ENCODE assay signal across 8 mouse cellular contexts in genomic region chr2:36104956-36105741, GRCm38 (mm10). TPM values are rescaled to one million over a fixed set of nuclear protein-coding genes. Genes with fewer than 3 reads are reported as not detected.
A peak's percentile ranks its signal among the peaks of the same experiment; 100 is the strongest.
DNase-seq lines count a peak whose midpoint lies in the region; ATAC-seq and TF ChIP-seq lines count a peak whose summit lies in the region.

TSS of gene Lhx6 (minus strand) at chr2:36105408.

- TF ChIP-seq CTCF in layer of hippocampus, adult 2 months (conservative IDR thresholded peaks at IDR 0.05) = no peak
- no peak for TF ChIP-seq CTCF in brain, embryonic 14.5 days (IDR thresholded peaks at IDR 0.05; ENCODE audit: borderline replicate concordance, extremely low read depth, insufficient read depth, insufficient read length)

- H3K27ac ChIP-seq in layer of hippocampus, adult 2 months = no peak within 1 kb of the TSS; the same call in 1 of the 2 replicates
- no peak within 1 kb of the TSS for H3K27ac ChIP-seq in heart, embryonic 16.5 days (ENCODE audit: low read length)
- peak within 1 kb of the TSS; percentile 39; the same call in 1 of the 2 replicates for H3K27ac ChIP-seq in limb, embryonic 10.5 days
- H3K27ac ChIP-seq in neural tube, embryonic 13.5 days (replicated peaks) = no peak within 1 kb of the TSS

- WGBS in heart, embryonic 16.5 days = 1% methylated on average over 56 of the region's 58 CpGs
- under 1% methylated on average over 57 of the region's 58 CpGs for WGBS in limb, embryonic 10.5 days
- under 1% methylated on average over 54 of the region's 58 CpGs for WGBS in neural tube, embryonic 13.5 days

- no peaks in the 10 kb centered on the region for H3K36me3 ChIP-seq in heart, embryonic 16.5 days (ENCODE audit: control insufficient read depth, insufficient read depth)
- no peaks in the 10 kb centered on the region for H3K36me3 ChIP-seq in limb, embryonic 10.5 days
- no peaks in the 10 kb centered on the region for H3K36me3 ChIP-seq in neural tube, embryonic 13.5 days

- peak within 1 kb of the TSS; percentile 62 for H3K9ac ChIP-seq in heart, embryonic 16.5 days (ENCODE audit: low read length)
- H3K9ac ChIP-seq in neural tube, embryonic 13.5 days = peak within 1 kb of the TSS; percentile 31

- H3K27me3 ChIP-seq in heart, embryonic 16.5 days (ENCODE audit: control insufficient read depth, insufficient read depth, low read length) = peaks cover 87% of the 10 kb centered on the region
- peaks cover 100% of the 10 kb centered on the region for H3K27me3 ChIP-seq in limb, embryonic 10.5 days (ENCODE audit: low read depth, poor library complexity, severe bottlenecking)
- H3K27me3 ChIP-seq in neural tube, embryonic 13.5 days = peaks cover 100% of the 10 kb centered on the region

- peak within 1 kb of the TSS; percentile 42 for H3K4me3 ChIP-seq in layer of hippocampus, adult 2 months
- H3K4me3 ChIP-seq in heart, embryonic 16.5 days (ENCODE audit: low read length) = peak within 1 kb of the TSS; percentile 61
- H3K4me3 ChIP-seq in limb, embryonic 10.5 days = peak within 1 kb of the TSS; percentile 51
- peak within 1 kb of the TSS; percentile 35 for H3K4me3 ChIP-seq in neural tube, embryonic 13.5 days

- ATAC-seq in heart, embryonic 16.5 days (replicated peaks; ENCODE audit: extremely low read depth, insufficient read depth, low FRiP score) = peak; percentile 28; the same call in 1 of the 2 replicates
- 0 out of 2 replicates have a peak, but pooled peaks have one; percentile 26 for ATAC-seq in neural tube, embryonic 13.5 days (ENCODE audit: low read depth)

- H3K9me3 ChIP-seq in heart, embryonic 16.5 days (replicated peaks; ENCODE audit: control insufficient read depth, low read length) = no peaks in the 10 kb centered on the region
- no peaks in the 10 kb centered on the region for H3K9me3 ChIP-seq in limb, embryonic 10.5 days (replicated peaks)
- no peaks in the 10 kb centered on the region for H3K9me3 ChIP-seq in neural tube, embryonic 13.5 days

- no peak for DNase-seq in layer of hippocampus, adult 2 months (ENCODE audit: low spot score in 2 of 2)
- no peak for DNase-seq in layer of hippocampus, adult 11-12 months (ENCODE audit: low spot score)
- peak; percentile 45 for DNase-seq in brain, embryonic 14.5 days (ENCODE audit: low read depth)
- DNase-seq in limb, embryonic 10.5 days (ENCODE audit: low spot score) = peak; percentile 72
- no peak for DNase-seq in urinary bladder, adult 2 months (ENCODE audit: low spot score)
- DNase-seq in testis, postnatal 10 days (ENCODE audit: low spot score) = no peak

- TF ChIP-seq POLR2A in brain, embryonic 14.5 days (IDR thresholded peaks at IDR 0.05; ENCODE audit: borderline replicate concordance, extremely low read depth, insufficient read depth, insufficient read length, poor library complexity, severe bottlenecking) = no peak

- peak within 1 kb of the TSS; percentile 91 for H3K4me2 ChIP-seq in heart, embryonic 16.5 days (ENCODE audit: low read depth, low read length)
- H3K4me2 ChIP-seq in neural tube, embryonic 13.5 days = peak within 1 kb of the TSS; percentile 58

- peaks cover 34% of the 10 kb centered on the region for H3K4me1 ChIP-seq in heart, embryonic 16.5 days (ENCODE audit: control insufficient read depth, insufficient read depth, low read length)
- peaks cover 47% of the 10 kb centered on the region for H3K4me1 ChIP-seq in limb, embryonic 10.5 days
- peaks cover 36% of the 10 kb centered on the region for H3K4me1 ChIP-seq in neural tube, embryonic 13.5 days (replicated peaks)

RNA-seq across cellular contexts. Expression of gene Lhx6, which starts in this region (rescaled TPM):
- total RNA-seq in layer of hippocampus, adult 2 months (2021) = 10 to 100 TPM; 15.5 to 16.0 TPM
- 16.9 and 28.7 TPM in 2 replicates for polyA plus RNA-seq in brain, embryonic 14.5 days (2012; rRNA removed)
- polyA plus RNA-seq in heart, embryonic 16.5 days (2015; fragmentation: Nextera tagmentation; extraction: Ambion mirVana) = 1.3 and 1.8 TPM in 2 replicates
- polyA plus RNA-seq in limb, embryonic 10.5 days (2016; fragmentation: Nextera tagmentation; extraction: Ambion mirVana) = 0.94 and 1.0 TPM in 2 replicates
- polyA plus RNA-seq in neural tube, embryonic 13.5 days (2015; fragmentation: Nextera tagmentation; extraction: Ambion mirVana) = 0.87 and 1.2 TPM in 2 replicates
- polyA plus RNA-seq in urinary bladder, adult 2 months (2012; rRNA removed) = 0.76 and 1.4 TPM in 2 replicates

Comparison
In these comparisons a context has a peak if more than half of its experiments do, and no peak if none do; other contexts are left out.
1. DNase-seq: peak in brain, embryonic 14.5 days (single experiment) and limb, embryonic 10.5 days (single experiment); none in layer of hippocampus, adult 2 months (0 of 2), layer of hippocampus, adult 11-12 months (single experiment), urinary bladder, adult 2 months (single experiment) and testis, postnatal 10 days (single experiment).
2. Peak in every context shown above with its lines, with median percentiles within 50 percentile points of each other: H3K4me3 ChIP-seq.